Mouse (Mus musculus) forebrain, embryonic 10.5 days (tissue): ENCODE results near the gene Dynlt1b. TPM values are rescaled to one million over a fixed set of nuclear protein-coding genes. Genes with fewer than 3 reads are reported as not detected.
"Not testable (repeated sequence)": the region's sequence is repeated elsewhere in the genome, so short reads cannot be mapped to it uniquely, and the experiment has no call there.

Experiments
- DNase-seq: peaks from one replicate; pipeline ENCODE4 v3.0.0-alpha.2; 2017; ENCODE audit warnings: low spot score; ENCODE audit errors: extremely low spot score
- H3K27ac ChIP-seq: fragments of 300-500 bp; sonication (generic); 2 replicates; pipeline ENCODE4 v1.5.1; 2016; ENCODE audit warnings: mild to moderate bottlenecking
- H3K27me3 ChIP-seq: fragments of 300-500 bp; sonication (generic); 2 replicates; pipeline ENCODE4 v1.6.1; 2016; ENCODE audit warnings: mild to moderate bottlenecking; ENCODE audit not compliant: poor library complexity, severe bottlenecking
- H3K36me3 ChIP-seq: fragments of 300-500 bp; sonication (generic); replicated peaks from 2 replicates; pipeline ENCODE4 v1.6.1; 2016; ENCODE audit warnings: mild to moderate bottlenecking, moderate library complexity
- H3K4me1 ChIP-seq: fragments of 300-500 bp; sonication (generic); 2 replicates; pipeline ENCODE4 v1.6.1; 2016
- H3K4me3 ChIP-seq: fragments of 300-500 bp; sonication (generic); 2 replicates; pipeline ENCODE4 v1.5.1; 2016; ENCODE audit warnings: mild to moderate bottlenecking, moderate library complexity
- H3K9me3 ChIP-seq: fragments of 300-500 bp; sonication (generic); 2 replicates; pipeline ENCODE4 v1.6.1; 2016; ENCODE audit warnings: mild to moderate bottlenecking, moderate library complexity
- WGBS: fragments of 180-500 bp; shearing (Covaris S2); methylation state at CpG from one replicate; pipeline ENCODE4 v1.1.7; 2016; 5-methylcytosine and 5-hydroxymethylcytosine counted together
- polyA plus RNA-seq: library from polyadenylated mRNA; unstranded; fragments of >200 nt; fragmentation: Nextera tagmentation; extraction: Ambion mirVana; gene quantifications from 2 replicates; pipeline ENCODE4 v1.2.1, GENCODE M21; 2016

Dynlt1b gene
- polyA plus RNA-seq, 1 experiment from 2014 or later, result 464 TPM

DNA sequence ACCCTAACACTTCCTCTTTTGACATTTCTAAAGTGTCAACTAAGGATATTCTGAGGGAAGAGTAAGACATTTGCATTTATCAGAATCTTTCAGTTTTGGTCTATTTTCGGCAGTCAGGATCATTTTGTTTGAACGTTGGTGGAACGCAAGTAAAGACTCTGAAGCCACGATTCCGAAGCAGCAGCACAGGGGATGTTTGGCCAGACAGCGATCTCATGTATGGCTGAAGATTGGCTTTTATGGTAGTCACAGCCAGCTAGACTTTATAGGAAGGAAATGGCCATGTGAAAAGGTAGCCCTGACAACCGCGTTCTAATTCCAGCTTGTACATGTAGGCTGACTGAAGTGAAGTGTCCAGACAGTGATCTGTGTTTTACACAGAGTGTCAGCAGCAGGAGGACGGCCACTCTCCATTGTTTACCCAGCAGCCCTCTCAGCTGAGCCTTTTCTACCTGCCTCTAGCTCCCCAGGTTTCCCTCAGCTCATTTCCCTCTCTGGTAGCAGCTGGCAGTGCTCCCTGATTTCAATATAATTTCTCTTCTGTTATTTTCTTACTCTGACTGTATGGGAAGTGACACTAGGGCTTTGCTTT, 594 bp downstream of the Dynlt1b start:
- H3K4me3 ChIP-seq, result peak overlapping the region; percentile 66
- peak overlapping the region; percentile 91 for H3K27ac ChIP-seq
- H3K9me3 ChIP-seq, H3K27me3 ChIP-seq, DNase-seq: not testable (repeated sequence)
- WGBS, result 17% methylated on average over 9 of the region's 9 CpGs
- peaks cover 15% of the 10 kb centered on the region for H3K4me1 ChIP-seq
- peaks cover 17% of the 10 kb centered on the region for H3K36me3 ChIP-seq

DNA sequence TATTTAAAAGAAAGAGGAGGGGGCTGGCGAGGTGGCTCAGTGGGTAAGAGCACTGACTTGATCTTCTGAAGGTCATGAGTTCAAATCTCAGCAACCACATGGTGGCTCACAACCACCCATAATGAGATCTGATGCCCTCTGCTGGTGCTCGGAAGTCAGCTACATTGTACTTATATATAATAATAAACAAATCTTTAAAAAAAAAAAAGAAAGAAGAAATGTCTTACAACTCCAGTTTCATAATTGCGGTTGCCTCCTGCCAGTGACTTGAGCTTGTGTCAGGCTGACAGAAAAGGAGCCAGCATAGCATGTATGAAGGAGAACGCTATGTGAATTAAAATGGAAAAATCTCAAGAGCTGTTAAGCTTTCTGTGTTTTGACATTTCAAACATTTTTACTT, 2.5 kb downstream of the Dynlt1b start:
- H3K4me1 ChIP-seq, result peaks cover 15% of the 10 kb centered on the region
- H3K9me3 ChIP-seq, H3K27ac ChIP-seq, H3K27me3 ChIP-seq, H3K4me3 ChIP-seq, DNase-seq: not testable (repeated sequence)
- peaks cover 23% of the 10 kb centered on the region for H3K36me3 ChIP-seq
- 90% methylated on average over 3 of the region's 4 CpGs for WGBS

DNA sequence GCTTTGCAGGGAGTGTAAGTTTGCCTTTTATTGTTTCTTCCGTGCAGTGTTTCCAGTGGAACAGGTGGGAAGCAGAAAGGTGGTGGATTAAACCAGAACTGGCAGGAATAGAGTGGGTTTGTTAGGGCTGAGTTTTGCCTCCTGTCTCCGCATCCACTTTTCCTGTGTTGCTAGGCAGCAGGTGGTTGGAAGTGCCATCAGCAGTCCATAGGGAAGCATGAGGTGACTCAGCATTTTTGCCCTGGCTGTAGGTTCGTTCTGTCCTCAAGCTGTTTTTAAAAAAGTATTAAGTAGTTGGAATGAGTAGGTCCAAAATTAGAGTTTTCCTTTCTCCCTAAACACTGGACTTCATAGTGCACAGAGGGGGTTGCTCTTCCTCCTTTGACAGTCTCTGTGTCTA, 3.8 kb downstream of the Dynlt1b start:
- H3K9me3 ChIP-seq, H3K4me3 ChIP-seq, H3K27ac ChIP-seq, H3K27me3 ChIP-seq, DNase-seq: not testable (repeated sequence)
- Histone ChIP-seq H3K36me3 (peaks cover 28% of the 10 kb centered on the region), H3K4me1 (peaks cover 15% of the 10 kb centered on the region)
- 91% methylated on average over 3 of the region's 3 CpGs for WGBS

DNA sequence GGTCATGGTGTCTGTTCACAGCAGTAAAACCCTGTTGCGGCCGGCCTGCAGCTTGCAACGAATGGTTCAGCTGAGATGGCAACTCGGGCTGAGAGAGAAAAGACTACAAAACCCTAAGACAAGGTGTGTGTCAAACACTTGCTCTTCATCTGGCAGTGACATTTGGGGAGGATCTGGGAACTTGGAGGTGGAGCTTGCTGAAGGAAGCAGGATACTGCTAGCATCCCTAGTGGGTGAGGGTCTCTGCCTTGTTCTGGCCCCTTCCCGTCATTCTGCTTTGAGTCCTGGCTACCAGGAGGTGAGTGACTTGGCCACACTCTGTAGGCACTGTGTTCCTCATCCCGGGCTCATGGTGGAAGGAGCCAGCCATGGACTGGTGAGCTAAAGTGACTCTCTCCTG, 8.2 kb downstream of the Dynlt1b start:
- H3K27ac ChIP-seq, result not testable (repeated sequence)
- 80% methylated on average over 6 of the region's 6 CpGs for WGBS

DNA sequence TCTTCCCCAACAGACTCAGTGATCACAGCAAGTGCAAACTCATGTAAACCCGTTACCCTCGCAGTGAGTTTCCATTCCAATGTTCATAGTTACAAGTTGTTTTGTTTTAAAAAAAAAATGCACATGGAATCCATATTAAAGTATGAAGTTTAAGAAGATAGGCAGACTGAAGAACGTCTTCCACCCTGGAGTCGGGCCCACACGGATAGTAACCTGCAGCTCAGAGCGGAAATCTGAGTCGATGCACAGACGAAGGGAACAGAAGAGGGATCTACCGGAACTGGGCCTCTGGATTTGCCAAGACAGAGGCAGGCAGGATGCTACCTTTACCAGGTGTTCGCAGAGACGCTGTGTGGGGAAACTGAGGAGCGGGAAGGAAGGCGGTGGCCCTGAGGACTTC, 10.0 kb downstream of the Dynlt1b start:
- not testable (repeated sequence) for H3K4me3 ChIP-seq, H3K9me3 ChIP-seq, DNase-seq, H3K27ac ChIP-seq, H3K4me1 ChIP-seq, H3K27me3 ChIP-seq
- H3K36me3 ChIP-seq, result peaks cover 46% of the 10 kb centered on the region
- WGBS, result 95% methylated on average over 11 of the region's 13 CpGs

More for the DNA sequence above, 8.2 kb downstream of the Dynlt1b start:
- not testable (repeated sequence) for H3K9me3 ChIP-seq, H3K27me3 ChIP-seq, DNase-seq, H3K4me1 ChIP-seq, H3K4me3 ChIP-seq
- peaks cover 51% of the 10 kb centered on the region for H3K36me3 ChIP-seq

DNA sequence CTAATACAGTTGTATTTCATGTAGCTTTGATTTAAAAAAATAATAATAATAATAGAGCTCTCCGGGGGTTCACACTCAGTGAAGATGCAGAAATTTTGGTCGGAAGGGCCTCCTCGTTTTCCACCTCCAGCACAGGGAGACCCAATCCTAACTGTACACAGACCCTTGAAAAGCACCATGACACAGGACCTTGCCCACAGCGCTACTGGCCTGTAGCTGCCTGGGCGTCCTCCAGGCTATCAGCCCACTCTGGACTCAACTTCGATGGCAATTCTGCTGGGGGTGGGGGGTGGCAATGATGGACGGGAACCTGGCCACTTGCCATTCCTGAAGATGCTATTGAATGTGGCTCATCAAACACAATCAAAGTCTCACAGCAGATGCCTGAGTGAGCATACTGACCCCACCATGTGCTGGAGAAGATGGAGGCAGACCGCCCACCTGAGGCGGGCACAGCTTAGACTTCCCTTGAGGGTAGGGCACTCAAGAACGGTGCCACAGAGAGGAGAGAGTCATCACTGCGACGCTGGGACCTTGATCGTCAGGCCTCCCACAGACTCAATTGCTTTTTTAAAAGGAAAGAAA, 10.7 kb downstream of the Dynlt1b start:
- H3K36me3 ChIP-seq, result peaks cover 46% of the 10 kb centered on the region
- WGBS, result 93% methylated on average over 13 of the region's 13 CpGs

DNA sequence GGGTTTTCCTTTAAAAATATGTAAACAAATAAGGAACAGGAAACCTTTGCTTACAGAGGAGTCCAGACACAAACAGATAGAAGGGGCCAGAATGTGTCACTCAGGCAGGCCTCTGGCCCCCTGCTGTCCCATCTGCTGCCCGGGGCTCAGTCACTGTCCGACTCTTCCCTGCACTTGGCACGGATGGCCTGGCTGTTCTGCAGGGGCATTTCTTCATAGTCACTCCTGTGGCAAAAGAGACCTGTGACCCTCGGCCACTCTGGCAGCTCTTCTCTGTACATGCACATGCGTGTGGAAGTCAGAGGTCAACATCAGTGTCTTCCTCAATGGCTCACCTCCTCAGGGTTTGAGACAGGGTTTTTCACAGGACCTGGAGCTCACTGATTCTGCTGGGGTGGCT, 11.3 kb downstream of the Dynlt1b start:
- 89% methylated on average over 5 of the region's 5 CpGs for WGBS
- H3K27ac ChIP-seq, H3K27me3 ChIP-seq, H3K4me1 ChIP-seq, H3K9me3 ChIP-seq, DNase-seq, H3K4me3 ChIP-seq: not testable (repeated sequence)
- peaks cover 49% of the 10 kb centered on the region for H3K36me3 ChIP-seq

More for the DNA sequence above, 10.7 kb downstream of the Dynlt1b start:
- H3K4me3 ChIP-seq, H3K9me3 ChIP-seq, H3K4me1 ChIP-seq, DNase-seq, H3K27ac ChIP-seq, H3K27me3 ChIP-seq: not testable (repeated sequence)

DNA sequence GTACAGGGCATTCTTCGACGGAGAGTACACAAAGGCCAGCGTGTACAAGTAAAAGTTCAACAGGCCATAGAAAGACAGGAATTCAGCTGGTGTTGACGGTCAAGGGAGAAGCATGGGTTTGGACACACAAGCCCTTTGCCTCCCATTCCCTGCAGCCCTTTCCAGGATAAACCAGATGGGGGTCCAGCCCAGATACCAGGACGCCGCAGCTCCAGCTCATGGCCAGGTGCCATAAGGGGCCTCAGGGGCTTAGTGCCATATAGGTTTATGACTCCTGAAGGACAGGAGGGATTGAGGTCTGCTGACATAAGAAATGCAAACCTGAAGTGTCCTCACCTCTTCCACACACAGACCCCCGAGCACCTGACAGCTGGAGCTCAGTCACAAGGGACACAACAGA, 12.6 kb downstream of the Dynlt1b start:
- DNase-seq, H3K4me1 ChIP-seq, H3K4me3 ChIP-seq, H3K27ac ChIP-seq, H3K9me3 ChIP-seq, H3K27me3 ChIP-seq: not testable (repeated sequence)
- WGBS, result 93% methylated on average over 7 of the region's 7 CpGs
- H3K36me3 ChIP-seq, result peaks cover 43% of the 10 kb centered on the region

DNA sequence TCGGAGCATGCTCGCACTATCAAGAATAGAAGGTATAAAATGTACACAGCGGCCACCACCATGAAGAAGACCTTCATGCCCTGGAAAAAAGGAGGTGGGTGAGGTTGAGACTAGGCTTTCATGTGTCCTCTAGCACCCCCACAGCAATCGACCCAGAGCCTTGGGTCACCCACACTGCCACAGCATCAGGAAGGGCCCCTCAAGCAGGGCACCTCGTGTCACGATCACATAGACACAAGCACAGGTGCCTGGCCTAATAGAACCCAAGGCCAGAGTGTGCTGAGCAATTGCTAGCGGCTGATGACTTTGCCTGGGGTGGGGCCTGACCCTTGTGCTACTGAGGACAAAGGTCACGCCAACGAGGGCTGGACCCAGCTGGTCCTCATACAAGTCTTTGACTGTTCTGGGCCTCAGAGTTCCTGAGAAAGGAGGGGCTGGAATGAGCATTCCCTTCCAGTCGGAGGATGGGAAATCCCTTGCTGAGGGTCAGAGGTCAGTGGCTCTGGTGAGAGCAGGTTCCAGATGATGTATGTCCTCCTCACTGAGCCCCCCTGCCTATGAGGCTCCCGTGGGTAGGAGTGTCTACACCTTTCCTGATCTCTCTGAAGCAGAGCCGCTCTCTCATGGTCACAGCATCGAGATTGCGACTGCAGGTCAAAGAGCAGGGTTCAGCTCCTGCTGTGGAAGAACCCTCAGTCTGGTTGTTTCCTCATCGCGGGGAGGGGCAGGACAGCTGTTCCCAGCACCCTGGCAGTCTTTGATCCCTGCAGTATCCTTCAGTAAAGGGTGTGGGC, 16.1 kb downstream of the Dynlt1b start:
- H3K9me3 ChIP-seq, H3K4me3 ChIP-seq, H3K4me1 ChIP-seq, DNase-seq, H3K27ac ChIP-seq, H3K27me3 ChIP-seq: not testable (repeated sequence)
- peaks cover 28% of the 10 kb centered on the region for H3K36me3 ChIP-seq
- 67% methylated on average over 13 of the region's 16 CpGs for WGBS

DNA sequence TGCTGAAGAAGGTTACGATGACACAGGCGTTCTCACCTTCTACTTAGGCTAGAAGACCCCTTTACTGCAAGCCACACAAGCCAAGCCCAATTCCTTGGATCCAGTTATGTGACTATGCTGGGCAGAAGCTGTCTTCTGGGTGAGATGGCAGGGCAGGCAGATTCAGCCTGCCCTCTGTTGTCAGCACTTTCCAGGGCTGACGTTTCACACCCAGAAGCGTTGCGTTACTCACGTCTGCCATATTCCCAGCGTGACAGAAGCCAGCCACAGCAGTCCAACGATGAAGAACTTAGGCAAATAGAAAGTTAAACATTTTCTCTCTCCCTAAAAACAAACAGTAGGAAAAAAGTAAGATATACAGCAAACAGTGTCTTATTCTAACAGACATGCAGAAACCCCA, 18.4 kb downstream of the Dynlt1b start:
- 90% methylated on average over 8 of the region's 8 CpGs for WGBS
- H3K4me3 ChIP-seq, H3K9me3 ChIP-seq, H3K27me3 ChIP-seq, H3K27ac ChIP-seq, H3K4me1 ChIP-seq, DNase-seq: not testable (repeated sequence)
- peaks cover 19% of the 10 kb centered on the region for H3K36me3 ChIP-seq

DNA sequence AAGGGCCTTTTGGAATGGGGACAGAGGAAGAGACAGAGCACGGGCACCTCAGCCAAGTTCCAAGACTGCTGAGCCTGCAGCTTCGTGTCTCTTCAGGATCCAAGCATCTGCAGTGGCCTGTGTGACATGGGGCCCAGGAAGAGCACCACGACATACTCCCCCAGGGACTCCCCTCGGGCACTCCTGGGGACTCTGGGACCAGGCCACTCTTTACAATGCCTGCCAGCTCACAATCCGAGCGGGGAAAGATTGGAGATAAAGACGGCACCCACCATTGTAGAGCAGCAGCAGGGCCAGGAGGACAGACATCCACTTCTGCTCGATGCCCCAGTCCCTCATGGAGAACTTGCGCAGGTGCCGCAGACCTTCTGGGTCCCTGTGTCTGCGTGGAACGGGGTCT, 19.3 kb downstream of the Dynlt1b start:
- H3K27me3 ChIP-seq, H3K27ac ChIP-seq, H3K4me1 ChIP-seq, H3K9me3 ChIP-seq, H3K4me3 ChIP-seq, DNase-seq: not testable (repeated sequence)
- WGBS, result 89% methylated on average over 12 of the region's 12 CpGs
- H3K36me3 ChIP-seq, result peaks cover 16% of the 10 kb centered on the region

DNA sequence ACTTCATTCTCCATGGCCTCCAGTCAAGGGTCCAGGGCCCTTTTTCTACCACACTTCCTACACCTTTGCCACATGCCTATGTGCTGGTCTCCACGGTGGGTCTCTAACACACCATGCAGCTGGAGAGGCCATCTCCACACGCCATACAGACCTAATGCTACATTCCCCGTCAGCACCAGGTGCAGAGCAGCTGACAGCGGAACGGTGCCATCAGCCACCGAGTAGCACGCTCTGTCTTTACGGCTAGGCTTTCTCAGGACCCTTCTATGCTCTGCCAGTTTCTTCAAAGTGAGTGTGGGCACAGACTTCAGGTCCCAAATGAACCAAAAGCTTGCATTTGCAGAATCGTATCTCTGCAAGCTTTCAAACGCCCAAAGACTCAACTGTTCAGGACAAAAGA, 21.3 kb downstream of the Dynlt1b start:
- not testable (repeated sequence) for H3K9me3 ChIP-seq, DNase-seq, H3K27me3 ChIP-seq, H3K4me1 ChIP-seq, H3K27ac ChIP-seq, H3K4me3 ChIP-seq
- peaks cover 23% of the 10 kb centered on the region for H3K36me3 ChIP-seq
- 90% methylated on average over 2 of the region's 10 CpGs for WGBS

DNA sequence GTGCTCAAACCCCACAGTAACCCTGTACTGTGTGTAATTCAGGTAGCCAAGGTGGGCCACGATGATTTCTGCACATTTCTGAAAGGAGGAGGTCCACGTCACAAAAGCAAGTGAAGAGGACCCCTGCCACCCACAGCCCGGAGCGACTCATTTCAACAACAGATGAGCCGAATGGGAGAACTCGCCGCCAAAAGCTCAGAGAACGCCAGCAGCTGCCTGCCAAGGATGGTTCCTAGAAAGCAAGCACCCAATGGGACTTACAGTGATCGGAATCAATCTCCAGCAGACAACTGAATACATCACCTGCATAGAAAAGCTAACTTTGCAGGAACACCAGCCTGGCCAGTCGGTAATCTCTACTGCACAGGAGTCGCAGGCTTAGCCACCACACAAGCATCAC, 22.8 kb downstream of the Dynlt1b start:
- DNase-seq, H3K27ac ChIP-seq, H3K9me3 ChIP-seq, H3K4me1 ChIP-seq, H3K27me3 ChIP-seq, H3K4me3 ChIP-seq: not testable (repeated sequence)
- peaks cover 29% of the 10 kb centered on the region for H3K36me3 ChIP-seq
- WGBS, result 93% methylated on average over 9 of the region's 11 CpGs
